Mouse (Mus musculus) common myeloid progenitor, adult 5-6 weeks (primary cell): ENCODE data around the gene Mutyh. TPM values are rescaled to one million over a fixed set of nuclear protein-coding genes. Genes with fewer than 3 reads are reported as not detected.

Source experiments
- total RNA-seq: library from RNA; stranded (forward); fragments of 200-1000, 187-1606 nt; gene quantifications from 2 replicates; pipeline ENCODE4 v1.2.3, GENCODE M21; 2017

Mutyh gene
- total RNA-seq, 1 experiment from 2014 or later: 2.1 TPM

Other genes starting within 250 kb of the Mutyh start
- 1.6 and 5.6 TPM in 2 replicates for gene Ccdc17, start 211.1 kb upstream of the Mutyh start, total RNA-seq
- gene Nasp, start 179.8 kb upstream of the Mutyh start, total RNA-seq: 465 and 496 TPM in 2 replicates
- 416 TPM in 2 replicates for gene Akr1a1, start 156.0 kb upstream of the Mutyh start, total RNA-seq
- 266 and 285 TPM in 2 replicates for gene Prdx1, start 122.2 kb upstream of the Mutyh start, total RNA-seq
- gene Mmachc, start 99.3 kb upstream of the Mutyh start, total RNA-seq: 22.7 and 24.9 TPM in 2 replicates
- gene Ccdc163, start 99.2 kb upstream of the Mutyh start, total RNA-seq: 12.3 and 35.8 TPM in 2 replicates
- 1.8 and 4.9 TPM in 2 replicates for gene Tesk2, start 86.8 kb upstream of the Mutyh start, total RNA-seq
- gene Toe1, start 83 bp upstream of the Mutyh start, total RNA-seq: 31.4 and 38.1 TPM in 2 replicates
- 0.39 and 0.41 TPM in 2 replicates for gene Hpdl, start 14.0 kb downstream of the Mutyh start, total RNA-seq
- gene Zswim5, start 69.7 kb downstream of the Mutyh start, total RNA-seq: 0.09 and 0.39 TPM in 2 replicates
- 69.2 and 87.5 TPM in 2 replicates for gene Urod, start 186.7 kb downstream of the Mutyh start, total RNA-seq
- gene Hectd3, start 187.6 kb downstream of the Mutyh start, total RNA-seq: 11.0 and 13.2 TPM in 2 replicates
- 41.6 and 48.6 TPM in 2 replicates for gene Eif2b3, start 211.7 kb downstream of the Mutyh start, total RNA-seq